Mouse (Mus musculus): Measurements from ENCODE around the gene Ppp1cc. TPM values are rescaled to one million over a fixed set of nuclear protein-coding genes. Genes with fewer than 3 reads are reported as not detected.

Gene Ppp1cc
- 100 to 1,000 TPM in 18 of 26 experiments, 10 to 100 TPM in 8; 71.5 to 258 (median 130) TPM for total RNA-seq (2018; cell fraction: chromatin; rRNA removed)
- 100 to 1,000 TPM; 137 to 308 (median 183) TPM for total RNA-seq (2018; cell fraction: cytosol; rRNA removed)
- 100 to 1,000 TPM in 21 of 26 experiments, 10 to 100 TPM in 5; 68.9 to 254 (median 125) TPM for total RNA-seq (2018; cell fraction: nucleus; rRNA removed)
- polyA plus RNA-seq (2018), result 236 to 261 TPM (median 239 TPM) in 3 replicates

- Histone ChIP-seq H3K36me3 (ENCODE audit: inconsistent target) (no peaks in the 10 kb centered on the region), H3K4me3 (ENCODE audit: inconsistent target) (peak within 1 kb of the TSS; percentile 96), H3K79me2 (ENCODE audit: inconsistent target) (peaks cover 45% of the 10 kb centered on the region), H3K27ac (peak within 1 kb of the TSS; percentile 79)
- WGBS (ENCODE audit: missing documents), result under 1% methylated on average over 27 of the region's 54 CpGs
Observed at GRCm38 (mm10) chr5:122157827-122158381, at the start of gene Ppp1cc. Gene Ppp1cc (plus strand): TSS chr5:122158278.

DNA sequence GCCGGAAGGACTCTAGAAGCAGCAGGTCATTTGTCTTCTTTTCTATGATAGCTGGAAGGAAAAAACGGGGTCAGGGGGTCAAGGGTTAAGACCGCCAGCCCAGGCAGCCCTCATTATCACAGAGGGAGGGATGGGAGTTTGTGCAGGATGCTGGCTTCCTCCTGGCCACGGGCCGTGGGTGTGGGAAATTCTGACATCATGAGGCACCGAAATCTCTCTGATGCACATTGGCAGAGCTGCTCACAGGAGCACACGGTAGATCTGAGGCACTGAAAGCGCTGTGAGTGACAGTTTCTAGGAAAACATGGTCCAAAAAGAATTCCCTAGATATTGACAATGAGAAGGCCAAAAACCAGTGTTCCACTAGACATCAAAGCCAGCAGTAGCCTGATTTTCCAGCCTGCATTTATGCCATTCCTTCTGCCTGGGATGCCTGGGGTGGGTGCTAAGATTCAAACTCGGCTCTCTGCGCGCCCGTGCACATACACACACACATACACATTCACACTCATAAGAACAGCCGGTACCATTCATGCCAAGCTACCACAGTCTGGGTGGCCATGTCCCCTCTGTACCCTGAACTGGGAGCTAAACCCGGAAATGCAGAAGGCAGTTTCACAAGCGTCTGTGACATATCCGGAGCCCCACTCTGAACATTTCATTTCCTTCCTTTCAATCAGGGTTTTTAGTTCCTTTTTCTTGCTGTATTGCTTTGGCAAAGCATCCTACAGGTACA, 48.6 kb upstream of the Ppp1cc start:
- 56% methylated on average over 16 of the region's 16 CpGs for WGBS (ENCODE audit: missing documents)
- H3K79me2 ChIP-seq (ENCODE audit: inconsistent target), result no peaks in the 10 kb centered on the region
- no peak overlapping the region for H3K4me3 ChIP-seq (ENCODE audit: inconsistent target)
- peak overlapping the region; percentile 70 for H3K27ac ChIP-seq
- H3K36me3 ChIP-seq (ENCODE audit: inconsistent target), result no peaks in the 10 kb centered on the region

- no peaks in the 10 kb centered on the region for H3K36me3 ChIP-seq (ENCODE audit: inconsistent target)
- H3K4me3 ChIP-seq (ENCODE audit: inconsistent target), result no peak overlapping the region
- no peaks in the 10 kb centered on the region for H3K79me2 ChIP-seq (ENCODE audit: inconsistent target)
- 97% methylated on average over 13 of the region's 13 CpGs for WGBS (ENCODE audit: missing documents)
- no peak overlapping the region for H3K27ac ChIP-seq
Observed at GRCm38 (mm10) chr5:122110625-122111024, 47.5 kb upstream of the Ppp1cc start.

DNA sequence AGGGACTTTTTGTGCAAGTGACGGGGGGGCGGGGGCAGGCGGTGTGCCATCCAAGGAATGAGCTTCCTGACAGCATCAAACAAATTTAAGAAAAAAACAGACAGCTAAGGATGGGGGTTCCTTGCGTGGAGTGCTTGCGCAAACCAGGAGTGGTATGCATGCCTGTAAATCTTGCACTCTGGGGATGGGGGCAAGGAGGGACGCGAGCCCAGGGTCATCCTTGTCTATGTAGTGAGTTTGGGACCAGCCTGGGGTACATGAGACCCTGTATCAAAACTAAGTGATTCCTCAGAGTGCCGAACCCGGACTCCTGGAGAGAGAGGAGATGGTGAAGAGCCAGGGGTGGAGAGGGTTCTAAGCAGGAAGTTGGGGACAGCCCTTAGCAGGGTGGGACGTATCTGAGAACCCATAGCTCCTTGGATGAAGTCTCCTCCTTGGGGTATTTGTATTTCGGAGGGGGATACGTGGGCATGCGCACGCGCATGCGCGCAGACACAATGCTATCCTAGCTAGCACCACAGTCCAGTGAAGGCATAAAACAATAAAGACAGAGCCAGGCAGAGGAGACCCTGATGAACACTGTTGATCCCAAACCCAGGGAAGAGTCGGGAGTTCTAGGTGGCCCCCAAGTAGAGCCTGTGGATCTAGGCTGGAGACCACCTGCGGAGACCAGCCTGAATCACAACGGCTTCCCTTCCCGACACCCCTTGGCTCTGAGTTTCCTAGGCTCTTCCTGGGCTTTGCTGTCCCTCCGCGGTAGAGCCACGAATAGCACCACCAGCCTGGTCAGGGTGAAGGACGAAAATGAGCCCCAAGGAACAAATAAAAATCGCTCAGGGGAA, 46.8 kb upstream of the Ppp1cc start:
- H3K36me3 ChIP-seq (ENCODE audit: inconsistent target), result no peaks in the 10 kb centered on the region
- H3K27ac ChIP-seq, result no peak overlapping the region
- 88% methylated on average over 26 of the region's 26 CpGs for WGBS (ENCODE audit: missing documents)
- no peak overlapping the region for H3K4me3 ChIP-seq (ENCODE audit: inconsistent target)
- H3K79me2 ChIP-seq (ENCODE audit: inconsistent target), result no peaks in the 10 kb centered on the region

- Histone ChIP-seq H3K79me2 (ENCODE audit: inconsistent target) (no peaks in the 10 kb centered on the region), H3K36me3 (ENCODE audit: inconsistent target) (no peaks in the 10 kb centered on the region), H3K27ac (no peak overlapping the region), H3K4me3 (ENCODE audit: inconsistent target) (no peak overlapping the region)
- WGBS (ENCODE audit: missing documents), result 91% methylated on average over 4 of the region's 4 CpGs
Observed at GRCm38 (mm10) chr5:122111933-122112248, 46.2 kb upstream of the Ppp1cc start.

DNA sequence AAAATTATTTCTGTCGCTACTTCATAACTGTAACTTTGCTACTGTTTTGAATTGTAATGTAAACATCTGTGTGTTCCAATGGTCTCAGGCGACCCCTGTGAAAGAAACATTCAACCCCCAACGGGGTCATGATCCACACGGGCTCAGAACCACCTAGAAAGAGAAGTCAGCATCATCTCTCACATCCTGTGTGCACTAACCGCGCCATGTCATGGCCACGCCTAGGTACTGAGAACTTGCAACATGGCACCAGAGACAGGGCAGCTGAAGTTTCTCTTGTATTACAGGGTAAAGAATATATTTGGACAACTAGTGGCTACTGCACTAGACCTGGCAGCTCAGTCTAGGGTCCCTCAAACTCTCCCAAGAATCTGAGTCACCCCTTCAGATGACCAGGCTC, 44.6 kb upstream of the Ppp1cc start:
- 88% methylated on average over 5 of the region's 7 CpGs for WGBS (ENCODE audit: missing documents)
- no peak overlapping the region for H3K27ac ChIP-seq
- H3K4me3 ChIP-seq (ENCODE audit: inconsistent target), result no peak overlapping the region
- no peaks in the 10 kb centered on the region for H3K79me2 ChIP-seq (ENCODE audit: inconsistent target)
- no peaks in the 10 kb centered on the region for H3K36me3 ChIP-seq (ENCODE audit: inconsistent target)

GRCm38 (mm10) chr5:122114176-122114575, 43.9 kb upstream of the Ppp1cc start:
- WGBS (ENCODE audit: missing documents), result 0% methylated on average over 2 of the region's 2 CpGs

GRCm38 (mm10) chr5:122115266-122115763, 42.8 kb upstream of the Ppp1cc start:
- WGBS (ENCODE audit: missing documents), result 92% methylated on average over 9 of the region's 9 CpGs
- Histone ChIP-seq H3K79me2 (ENCODE audit: inconsistent target) (no peaks in the 10 kb centered on the region), H3K36me3 (ENCODE audit: inconsistent target) (no peaks in the 10 kb centered on the region), H3K4me3 (ENCODE audit: inconsistent target) (no peak overlapping the region), H3K27ac (no peak overlapping the region)

More at GRCm38 (mm10) chr5:122114176-122114575, 43.9 kb upstream of the Ppp1cc start:
- H3K36me3 ChIP-seq (ENCODE audit: inconsistent target), result no peaks in the 10 kb centered on the region
- H3K4me3 ChIP-seq (ENCODE audit: inconsistent target), result no peak overlapping the region
- no peak overlapping the region for H3K27ac ChIP-seq
- H3K79me2 ChIP-seq (ENCODE audit: inconsistent target), result no peaks in the 10 kb centered on the region

GRCm38 (mm10) chr5:122116243-122116642, 41.8 kb upstream of the Ppp1cc start:
- 94% methylated on average over 6 of the region's 6 CpGs for WGBS (ENCODE audit: missing documents)
- Histone ChIP-seq H3K79me2 (ENCODE audit: inconsistent target) (no peaks in the 10 kb centered on the region), H3K27ac (no peak overlapping the region), H3K36me3 (ENCODE audit: inconsistent target) (no peaks in the 10 kb centered on the region), H3K4me3 (ENCODE audit: inconsistent target) (no peak overlapping the region)

DNA sequence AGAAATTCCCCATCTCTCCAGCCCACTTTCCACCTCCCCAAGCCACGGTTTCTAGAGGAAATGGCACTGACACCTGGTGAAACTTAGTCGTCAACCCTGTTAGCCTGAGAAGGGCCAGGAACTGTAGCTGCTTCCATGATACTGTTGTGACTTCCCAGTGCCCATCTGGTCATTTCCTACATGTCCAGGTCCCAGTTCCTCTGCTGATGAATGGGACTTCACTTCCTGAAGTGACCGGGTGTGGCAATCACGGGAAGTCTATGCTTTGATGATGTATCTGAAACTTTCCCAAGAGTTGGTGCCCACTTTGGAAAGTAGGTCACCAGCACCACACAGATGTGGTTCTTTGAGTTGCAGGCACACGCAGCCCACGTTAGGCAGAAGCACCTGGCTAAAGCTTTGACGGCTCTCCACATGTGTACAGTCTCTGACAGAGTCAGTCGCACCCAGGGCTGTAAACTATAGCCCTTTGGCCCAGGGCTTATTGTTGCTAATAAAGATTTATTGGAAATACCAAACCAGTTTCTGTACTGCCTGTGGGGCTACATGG, 32.8 kb upstream of the Ppp1cc start:
- WGBS (ENCODE audit: missing documents), result 57% methylated on average over 8 of the region's 8 CpGs
- Histone ChIP-seq H3K36me3 (ENCODE audit: inconsistent target) (no peaks in the 10 kb centered on the region), H3K79me2 (ENCODE audit: inconsistent target) (no peaks in the 10 kb centered on the region), H3K4me3 (ENCODE audit: inconsistent target) (no peak overlapping the region), H3K27ac (no peak overlapping the region)

DNA sequence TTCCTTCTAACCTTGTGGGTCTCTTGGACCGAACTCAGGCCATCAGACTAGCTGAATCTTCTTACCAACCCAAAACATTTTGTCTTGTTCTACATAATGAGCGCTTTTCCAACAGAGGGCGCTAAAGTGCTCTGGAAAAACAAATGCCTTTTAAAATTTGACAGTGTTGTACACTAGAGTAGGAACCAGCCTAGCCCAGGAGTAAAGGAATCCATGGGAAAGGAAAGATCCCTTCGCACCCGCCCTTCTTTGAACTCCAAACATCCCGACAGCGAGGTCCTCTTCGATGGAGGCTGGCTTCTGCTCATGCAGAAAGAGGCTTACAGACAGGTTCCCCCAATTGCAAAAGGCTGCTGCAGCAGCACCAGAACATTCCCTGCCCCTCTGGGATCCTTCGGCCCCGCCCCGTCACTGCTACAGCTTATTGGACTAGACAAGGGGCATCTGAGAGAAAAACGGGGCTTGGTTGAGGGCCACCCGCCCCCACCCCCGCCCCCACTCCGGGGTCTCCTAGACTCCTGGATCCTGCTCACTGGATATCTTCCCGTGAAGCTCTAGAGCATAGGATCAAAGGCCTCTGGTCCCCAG, 28.9 kb upstream of the Ppp1cc start:
- Histone ChIP-seq H3K4me3 (ENCODE audit: inconsistent target) (no peak overlapping the region), H3K27ac (no peak overlapping the region), H3K79me2 (ENCODE audit: inconsistent target) (no peaks in the 10 kb centered on the region), H3K36me3 (ENCODE audit: inconsistent target) (no peaks in the 10 kb centered on the region)
- 38% methylated on average over 16 of the region's 16 CpGs for WGBS (ENCODE audit: missing documents)

GRCm38 (mm10) chr5:122130341-122130998, 27.6 kb upstream of the Ppp1cc start:
- 53% methylated on average over 11 of the region's 11 CpGs for WGBS (ENCODE audit: missing documents)
- no peak overlapping the region for H3K4me3 ChIP-seq (ENCODE audit: inconsistent target)
- no peaks in the 10 kb centered on the region for H3K36me3 ChIP-seq (ENCODE audit: inconsistent target)
- no peak overlapping the region for H3K27ac ChIP-seq
- no peaks in the 10 kb centered on the region for H3K79me2 ChIP-seq (ENCODE audit: inconsistent target)

GRCm38 (mm10) chr5:122131076-122132051, 26.7 kb upstream of the Ppp1cc start:
- Histone ChIP-seq H3K36me3 (ENCODE audit: inconsistent target) (no peaks in the 10 kb centered on the region), H3K79me2 (ENCODE audit: inconsistent target) (no peaks in the 10 kb centered on the region), H3K27ac (peak overlapping the region; percentile 29), H3K4me3 (ENCODE audit: inconsistent target) (peak overlapping the region; percentile 29)
- WGBS (ENCODE audit: missing documents), result 1% methylated on average over 34 of the region's 34 CpGs

Data from macrophage (primary cell).